Mouse (Mus musculus): ENCODE data around the gene Gbp9. TPM values are rescaled to one million over a fixed set of nuclear protein-coding genes. Genes with fewer than 3 reads are reported as not detected.
A peak's percentile ranks its signal among the peaks of the same experiment; 100 is the strongest.

Gbp9 gene
- polyA plus RNA-seq, 2 experiments from 2014 or later: 93.3 to 104 TPM

GRCm38 (mm10) chr5:105055279-105055678 lies 84.1 kb downstream of the Gbp9 start:
- no peak for ATAC-seq

DNA sequence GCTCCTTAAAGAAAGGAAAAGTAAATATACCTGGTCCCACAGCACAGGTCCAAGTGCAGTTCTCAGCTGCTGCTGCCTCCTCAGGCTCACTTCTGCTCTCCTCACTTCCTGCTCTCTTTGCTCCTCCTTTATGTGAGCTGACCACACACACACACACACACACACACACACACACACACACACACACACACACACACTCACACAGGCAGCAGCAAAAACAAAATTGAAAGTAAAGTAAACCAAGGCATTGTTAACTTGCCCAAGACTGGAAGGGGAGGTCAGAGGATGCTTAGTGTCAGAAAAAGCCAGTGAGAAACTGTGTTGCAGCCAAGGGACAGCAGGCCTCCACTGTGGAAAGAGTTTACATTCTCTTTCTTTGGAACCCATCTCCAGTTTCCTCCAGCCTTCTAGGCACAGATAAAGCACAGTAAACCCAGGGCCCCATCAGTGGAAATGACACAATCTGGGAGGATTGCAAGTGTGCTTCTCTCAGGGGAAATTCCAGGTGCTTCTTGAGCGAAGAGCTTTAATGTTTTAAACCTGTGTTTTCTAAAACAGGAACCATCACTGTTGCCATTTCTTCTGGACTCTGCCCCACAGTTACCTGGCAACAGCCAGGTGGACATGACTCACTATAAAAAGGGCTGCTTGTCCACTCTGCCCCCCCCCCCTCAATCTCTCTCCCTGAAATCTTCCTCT lies 85.7 kb downstream of the Gbp9 start:
- peak; percentile 76 for ATAC-seq

- no peak for ATAC-seq
Measured at GRCm38 (mm10) chr5:105032362-105032761, 107.0 kb downstream of the Gbp9 start.

Other genes with a start within 250 kb of the Gbp9 start
- 10 to 100 TPM; 18.3 to 21.5 TPM for gene Abcg3, start 156.8 kb downstream of the Gbp9 start, polyA plus RNA-seq (2017; shearing (Covaris generic))
- gene Gbp8, start within 50 bp of the Gbp9 start, polyA plus RNA-seq (2017; shearing (Covaris generic)): 10 to 100 TPM; 80.6 to 95.2 TPM
- 100 to 1,000 TPM; 200 to 257 TPM for gene Gbp4, start within 50 bp of the Gbp9 start, polyA plus RNA-seq (2017; shearing (Covaris generic))
- 10 to 100 TPM; 40.9 to 51.1 TPM for gene Gbp10, start 100.0 kb upstream of the Gbp9 start, polyA plus RNA-seq (2017; shearing (Covaris generic))
- 1 to 10 TPM in 1 of 2 experiments, not detected in 1; 2.6 TPM for gene Gm43302, start 154.2 kb upstream of the Gbp9 start, polyA plus RNA-seq (2017; shearing (Covaris generic))
- gene Gbp6, start 154.2 kb upstream of the Gbp9 start, polyA plus RNA-seq (2017; shearing (Covaris generic)): 100 to 1,000 TPM; 128 to 168 TPM